Mouse (Mus musculus) cerebellum, adult 11 months (tissue): ENCODE measurements around the gene Itpk1.
"Not testable (repeated sequence)": the region's sequence is repeated elsewhere in the genome, so short reads cannot be mapped to it uniquely, and the experiment has no call there.

Experiments used
- DNase-seq: peaks from one replicate; pipeline ENCODE4 v3.0.0; 2022

Itpk1 gene

DNA sequence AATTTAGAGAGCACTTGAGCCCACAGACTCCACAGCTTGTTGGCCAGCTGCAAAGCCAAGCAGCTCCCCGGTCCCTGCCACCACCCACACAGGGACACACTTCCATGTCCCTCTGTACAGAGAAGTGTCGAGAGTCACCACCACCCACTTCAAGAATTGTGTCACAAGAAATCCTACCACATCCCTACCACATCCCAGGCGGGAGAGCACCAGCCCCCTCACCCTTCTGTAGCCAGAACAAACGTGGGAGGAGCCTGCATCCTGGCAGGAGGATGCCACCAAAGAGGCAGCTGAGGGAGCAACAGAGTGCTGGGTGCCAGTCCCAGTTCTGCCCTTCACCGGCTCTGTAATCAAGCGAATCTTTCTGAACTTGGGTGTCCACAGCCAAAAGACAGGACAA lies 51.7 kb downstream of the Itpk1 start:
- no peak for DNase-seq

DNA sequence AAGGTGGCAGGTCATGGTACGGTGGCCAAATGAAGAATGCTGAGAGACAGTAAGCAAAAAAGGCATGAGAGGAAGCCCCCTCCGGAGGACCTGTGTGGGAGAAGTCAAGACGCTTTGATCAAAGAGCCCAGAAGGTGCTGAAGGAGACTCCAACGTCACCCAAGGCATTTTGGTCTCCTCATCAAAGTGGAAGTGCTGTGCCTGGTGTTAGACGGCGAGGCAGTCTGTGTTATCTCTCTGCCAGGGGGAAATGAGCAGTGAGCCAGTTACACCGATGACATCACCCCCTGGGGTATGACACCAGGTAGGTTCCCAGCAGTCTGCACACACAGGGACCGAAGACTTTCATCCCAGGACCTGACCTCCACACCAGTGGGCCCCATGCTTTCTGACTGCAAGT lies 52.3 kb downstream of the Itpk1 start:
- DNase-seq, result no peak

DNA sequence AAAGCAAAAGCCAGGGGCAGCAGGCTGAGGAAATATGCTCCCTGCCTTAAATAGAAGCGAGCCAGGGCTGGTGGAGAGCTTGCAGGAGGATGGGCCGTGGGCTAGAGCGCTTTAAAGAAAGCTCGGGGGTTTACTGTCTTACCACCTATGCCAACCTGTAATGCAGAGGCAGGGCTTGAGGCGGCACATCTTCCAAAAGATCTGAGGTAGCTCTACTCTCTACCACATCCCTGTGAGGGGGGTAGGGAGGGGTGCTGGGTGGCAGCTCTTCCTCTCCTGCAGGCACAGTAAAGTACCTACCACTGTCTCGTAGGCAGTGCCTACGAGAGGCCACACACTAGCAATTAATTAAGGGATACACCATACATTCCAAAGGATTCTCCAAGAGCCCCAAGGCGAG lies 52.9 kb downstream of the Itpk1 start:
- no peak for DNase-seq

DNA sequence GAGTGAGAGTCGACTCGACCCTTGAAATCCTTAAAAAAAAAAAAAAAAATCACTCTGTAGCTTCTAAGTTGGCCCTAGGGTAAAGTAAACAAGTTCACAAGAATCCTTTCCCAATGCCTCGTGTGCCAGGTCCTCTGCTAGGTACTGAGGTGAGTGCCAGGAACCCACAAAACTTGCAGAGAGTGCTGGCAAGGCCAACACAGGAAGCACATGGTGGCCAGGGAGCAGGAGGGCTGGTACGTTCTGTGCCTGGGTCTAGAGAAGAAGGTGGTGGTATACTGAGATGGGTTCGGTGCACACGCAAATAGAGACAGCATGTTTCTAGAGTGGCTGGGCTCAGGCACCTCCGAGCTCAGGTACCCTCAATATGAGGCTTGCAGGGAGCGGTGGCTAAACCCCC lies 53.3 kb downstream of the Itpk1 start:
- DNase-seq, result no peak

DNA sequence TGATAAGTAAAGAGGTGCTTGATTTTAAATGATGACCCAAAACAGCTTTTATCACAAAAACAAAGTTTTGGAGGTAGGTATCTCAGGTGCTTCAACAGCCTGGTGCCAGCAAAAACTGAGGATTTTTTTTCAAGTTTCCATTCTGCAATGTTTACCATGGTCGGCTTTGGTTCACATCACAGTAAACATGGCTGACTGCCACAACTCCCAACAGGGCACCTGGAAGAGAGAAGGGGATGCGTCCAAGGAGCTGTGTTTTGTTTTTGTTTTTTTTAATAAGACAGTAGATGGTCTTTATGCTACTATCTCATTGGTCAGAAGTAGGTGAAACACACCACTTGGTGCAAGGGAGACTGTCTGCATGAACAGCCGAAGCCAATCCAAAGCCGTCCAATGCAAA lies 54.1 kb downstream of the Itpk1 start:
- DNase-seq, result no peak

DNA sequence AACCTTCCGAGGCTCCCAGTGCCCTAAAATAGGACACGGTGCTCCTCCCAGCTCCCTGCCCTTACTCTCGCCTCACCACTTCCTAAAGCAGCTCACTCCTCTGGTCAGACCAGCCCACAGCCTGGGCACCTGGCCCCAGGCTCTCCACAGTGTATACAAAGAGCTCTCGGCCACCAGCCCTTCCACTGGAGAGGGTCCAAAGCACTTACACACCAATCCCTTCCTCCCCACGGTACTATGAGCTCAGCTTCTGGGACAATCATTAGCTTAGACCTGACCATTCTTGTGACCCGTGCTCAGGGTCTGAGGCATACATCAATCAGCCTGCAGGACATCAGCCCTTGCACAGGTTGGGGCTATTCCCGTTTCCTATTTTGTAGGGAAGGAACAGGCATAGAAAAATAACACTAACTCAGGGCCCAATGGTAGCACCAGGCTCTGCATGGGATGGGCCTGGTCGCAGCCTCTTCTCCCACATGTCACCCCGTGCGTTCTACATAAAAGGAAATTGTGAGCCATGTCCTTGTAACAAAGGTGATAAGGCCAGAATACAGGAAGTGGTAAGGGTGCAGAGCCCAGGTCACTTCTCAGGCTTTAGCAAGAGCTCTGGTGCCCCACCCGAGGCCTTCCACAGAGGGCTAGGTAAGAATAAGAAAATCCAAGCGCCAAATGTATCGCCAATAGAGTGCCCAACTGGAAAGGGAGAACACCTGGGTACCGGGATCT lies 56.7 kb downstream of the Itpk1 start:
- no peak for DNase-seq

DNA sequence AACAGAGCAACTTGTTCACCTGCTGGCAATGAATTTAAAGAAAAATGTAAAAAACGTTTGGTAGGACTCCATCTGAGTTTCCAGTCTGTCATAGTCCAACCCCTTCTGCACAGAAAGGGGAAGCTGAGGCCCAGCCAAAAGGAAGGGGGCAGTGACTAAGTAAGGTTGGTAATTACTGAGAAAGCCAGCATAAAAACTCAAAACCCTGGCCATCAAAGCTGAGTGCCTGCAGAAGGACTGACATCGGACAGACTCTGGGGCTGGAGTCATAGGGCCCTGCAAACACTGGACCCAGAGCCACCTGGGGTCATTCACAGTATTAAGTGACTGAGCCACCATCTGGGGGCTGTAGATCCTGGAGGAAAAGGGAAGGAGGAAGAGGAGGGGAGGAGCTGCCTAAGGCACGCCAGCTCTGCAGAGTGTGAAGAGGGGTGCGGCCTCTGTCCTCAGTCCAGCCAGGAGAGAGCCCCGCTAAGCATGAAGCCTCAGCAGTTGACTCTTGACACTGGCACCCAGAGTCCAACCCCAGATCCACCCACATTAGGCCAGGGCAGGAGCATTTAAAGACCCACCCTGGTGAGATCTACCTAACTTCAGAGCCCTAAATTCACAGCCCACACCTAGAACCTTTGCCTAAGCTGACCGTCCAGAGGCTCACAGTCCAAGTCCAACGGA lies 58.0 kb downstream of the Itpk1 start:
- DNase-seq, result no peak

DNA sequence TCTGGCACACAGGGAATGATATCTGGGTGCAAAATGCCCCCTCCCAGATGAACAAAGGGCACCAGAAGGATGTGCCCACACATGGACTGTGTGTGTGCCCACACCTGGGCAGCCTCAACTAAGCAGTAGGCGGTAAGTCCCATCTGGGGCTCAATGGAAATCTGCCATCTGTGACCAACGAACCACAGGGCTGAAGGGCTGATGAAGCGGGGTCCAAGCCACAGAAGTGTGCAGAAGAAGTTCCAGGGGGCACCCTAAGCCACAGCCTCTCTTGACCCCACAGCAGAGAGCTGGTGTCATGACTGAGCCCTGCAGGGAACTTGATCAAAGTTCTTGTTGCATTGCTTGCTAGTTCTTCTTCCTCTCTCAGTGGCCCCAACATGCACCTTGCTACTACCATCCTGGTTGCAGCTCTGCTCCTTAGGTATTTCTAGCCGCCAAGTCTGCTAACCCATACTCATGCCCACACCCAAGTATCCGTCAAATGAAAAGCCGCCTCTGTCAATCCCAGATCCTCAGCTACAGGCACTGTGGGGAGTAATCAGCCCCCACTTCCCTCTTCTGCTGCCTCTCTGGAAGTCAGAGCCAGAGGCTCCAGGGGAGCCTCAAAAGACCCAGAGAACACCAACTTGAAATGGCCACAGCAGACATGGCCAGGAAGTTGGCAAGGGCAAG lies 58.7 kb downstream of the Itpk1 start:
- no peak for DNase-seq

DNA sequence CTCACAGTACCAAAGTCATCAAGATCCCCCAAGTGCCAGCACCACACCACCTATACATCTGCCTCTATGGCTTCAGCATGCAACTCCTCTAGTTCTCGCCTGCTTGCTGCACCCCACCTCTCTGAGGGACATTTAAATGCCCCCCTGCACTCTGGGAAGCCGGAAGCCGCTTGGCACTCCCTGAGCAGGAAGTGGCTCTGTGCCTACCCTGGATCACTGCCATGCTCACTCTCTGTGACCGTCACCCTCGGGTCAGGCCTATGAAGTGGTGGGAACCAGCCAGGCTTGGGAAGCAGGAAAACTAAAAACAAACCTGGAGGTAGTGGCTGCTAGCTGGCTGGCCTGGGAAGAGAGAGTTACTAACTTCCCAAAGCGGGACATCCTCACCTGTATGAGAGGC lies 61.4 kb downstream of the Itpk1 start:
- no peak for DNase-seq

DNA sequence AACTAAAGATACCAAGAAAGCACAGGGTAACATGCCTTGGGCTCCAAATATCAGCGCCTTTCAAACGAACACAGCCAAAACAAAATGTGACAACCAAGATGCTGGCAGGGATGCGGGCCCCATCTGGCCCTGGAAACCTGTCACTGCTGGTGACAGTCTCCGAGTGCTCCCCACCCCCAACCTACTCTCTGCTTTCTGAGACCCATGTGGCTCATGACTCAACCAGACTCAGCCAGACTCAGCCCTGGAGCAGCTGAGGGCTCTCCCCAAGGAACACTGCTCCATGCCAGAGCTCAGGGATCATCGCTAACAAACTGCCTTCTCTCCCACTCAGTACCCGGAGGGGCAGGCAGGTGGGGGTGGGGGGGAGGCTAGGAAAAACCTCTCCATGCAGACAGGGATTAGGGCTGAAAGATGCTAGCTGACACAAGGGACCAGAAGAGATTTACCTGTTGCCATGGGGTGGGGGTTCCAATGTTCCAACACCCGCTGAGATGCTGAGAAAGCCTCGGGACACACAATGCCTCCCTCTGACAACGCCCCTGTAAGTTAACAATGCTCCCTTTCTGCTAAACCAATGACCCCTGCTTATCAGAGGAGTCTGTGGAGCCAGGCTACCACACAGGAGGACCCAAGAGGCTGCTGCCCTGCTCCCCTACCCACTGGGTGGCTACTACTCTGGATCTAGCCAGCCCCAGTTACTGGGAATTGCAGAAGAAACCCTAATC lies 64.1 kb downstream of the Itpk1 start:
- DNase-seq, result peak; percentile 90

DNA sequence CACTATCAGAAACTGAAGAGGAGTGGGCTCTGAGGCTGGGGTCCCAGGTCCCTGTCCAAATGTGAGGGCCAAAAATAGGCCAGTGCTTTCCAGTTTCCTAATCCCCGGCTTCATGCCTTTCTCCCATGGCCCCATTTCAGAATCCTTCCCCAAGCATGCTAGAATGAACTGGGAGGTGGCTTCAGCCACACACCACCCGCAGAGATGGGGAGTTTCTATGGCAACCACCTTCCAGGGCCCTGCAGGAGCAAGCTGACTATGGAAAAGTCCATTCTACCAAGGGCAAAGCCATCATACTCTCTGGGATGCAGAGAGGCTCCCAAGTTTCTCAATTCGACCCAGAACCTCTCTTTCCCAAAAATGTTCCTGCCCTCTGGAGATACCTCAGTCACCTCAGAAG lies 65.9 kb downstream of the Itpk1 start:
- peak; percentile 68 for DNase-seq

DNA sequence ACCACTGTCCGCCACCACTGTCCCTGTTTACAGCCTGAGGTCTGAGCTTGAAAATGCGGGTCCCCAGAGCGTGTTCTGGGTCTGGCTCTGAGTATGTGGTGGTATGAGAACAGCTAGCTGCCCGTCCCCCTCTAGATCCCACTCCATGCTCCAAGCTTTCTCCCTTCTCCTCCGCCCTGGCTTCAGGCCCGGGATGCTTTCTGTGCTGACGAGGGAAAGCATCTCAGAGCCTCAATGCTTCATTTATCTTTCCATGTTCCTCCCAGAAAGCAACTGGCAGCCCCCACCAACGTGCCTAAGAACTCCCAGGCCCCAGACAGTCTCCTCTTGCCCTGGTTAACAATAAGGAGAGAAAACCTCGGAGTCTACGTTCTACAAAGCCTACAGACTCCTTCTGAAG lies 67.5 kb downstream of the Itpk1 start:
- DNase-seq, result no peak

DNA sequence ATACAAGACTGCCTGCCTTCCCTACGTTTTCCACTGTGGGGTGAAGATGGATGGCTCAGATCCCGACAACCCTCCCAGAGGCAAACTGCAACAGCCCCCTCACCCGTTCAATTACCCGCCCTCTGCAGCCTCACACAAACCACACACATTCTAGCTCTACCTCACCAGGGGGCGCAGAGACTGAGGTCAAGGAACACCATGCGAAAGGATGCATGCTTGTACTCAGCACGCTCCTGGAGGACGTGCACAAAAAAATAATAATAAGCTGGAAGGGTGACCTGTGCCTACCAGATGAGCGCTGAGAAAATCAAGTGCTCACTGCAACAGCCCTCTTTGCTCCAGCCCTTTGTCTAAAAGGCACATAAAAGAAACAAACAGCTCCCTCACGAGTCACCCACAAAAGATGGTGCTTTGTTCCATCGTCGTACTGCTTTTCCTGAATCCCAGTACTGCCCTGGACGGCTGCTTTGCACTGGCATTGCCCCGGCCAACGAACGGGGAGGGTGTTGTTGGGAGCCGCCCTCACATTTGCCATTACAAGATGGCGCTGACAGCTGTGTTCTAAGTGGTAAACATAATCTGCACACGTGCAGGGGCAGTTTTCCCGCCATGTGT lies 70.2 kb downstream of the Itpk1 start:
- DNase-seq, result no peak

DNA sequence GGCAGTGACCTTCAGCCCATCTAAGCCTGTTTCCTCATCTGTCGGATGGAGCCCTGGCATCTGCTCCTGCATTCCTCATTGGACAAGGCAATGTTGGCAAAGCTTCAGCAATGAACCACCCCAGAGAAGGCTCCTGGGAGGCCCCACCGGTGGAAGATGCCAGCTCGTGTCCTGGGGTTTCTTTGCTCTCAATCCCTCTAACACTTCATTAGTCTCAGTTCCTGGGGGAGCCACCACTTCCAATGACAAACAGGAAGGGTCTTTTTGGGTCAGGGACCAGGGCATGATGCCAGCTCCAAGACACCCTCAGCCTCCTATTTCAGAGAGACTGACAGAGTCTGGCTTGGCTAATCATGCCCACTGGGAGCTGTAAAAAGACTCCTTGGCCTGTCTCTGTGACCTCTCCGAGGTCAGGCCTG lies 71.6 kb downstream of the Itpk1 start:
- DNase-seq, result peak; percentile 64

DNA sequence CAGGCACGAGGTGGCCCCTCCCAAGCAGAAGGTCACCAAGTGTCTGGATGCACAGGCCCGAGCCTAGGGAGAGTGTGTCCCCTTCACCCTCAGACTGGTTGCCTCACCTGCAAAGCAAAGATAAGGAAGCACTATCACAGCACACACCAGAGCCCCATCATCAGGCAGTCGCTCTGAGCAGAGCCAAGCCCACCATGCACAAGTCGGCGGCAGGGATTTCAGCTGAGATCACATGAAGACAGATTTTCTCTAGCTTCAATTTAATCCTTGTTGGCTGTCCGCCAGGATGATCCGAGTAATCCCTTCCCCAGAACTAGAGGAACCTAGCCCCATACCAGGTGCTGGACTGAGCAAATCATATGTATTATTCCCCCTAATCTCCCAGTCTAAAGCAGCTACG lies 73.0 kb downstream of the Itpk1 start:
- DNase-seq, result no peak

DNA sequence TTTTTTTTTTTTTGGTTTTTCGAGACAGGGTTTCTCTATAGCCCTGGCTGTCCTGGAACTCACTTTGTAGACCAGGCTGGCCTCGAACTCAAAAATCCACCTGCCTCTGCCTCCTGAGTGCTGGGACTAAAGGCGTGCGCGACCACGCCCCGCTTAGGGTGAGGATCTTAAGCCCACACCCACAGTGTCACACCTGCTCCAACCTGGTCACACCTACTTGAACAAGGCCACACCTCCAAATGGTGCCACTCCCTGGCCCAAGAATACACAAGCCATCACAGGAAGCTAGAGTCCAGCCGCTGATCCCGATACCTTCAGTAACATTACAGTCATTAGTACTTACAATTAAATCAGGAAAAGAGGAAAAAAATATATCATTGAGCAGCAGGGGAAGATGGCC lies 74.3 kb downstream of the Itpk1 start:
- DNase-seq, result not testable (repeated sequence)

DNA sequence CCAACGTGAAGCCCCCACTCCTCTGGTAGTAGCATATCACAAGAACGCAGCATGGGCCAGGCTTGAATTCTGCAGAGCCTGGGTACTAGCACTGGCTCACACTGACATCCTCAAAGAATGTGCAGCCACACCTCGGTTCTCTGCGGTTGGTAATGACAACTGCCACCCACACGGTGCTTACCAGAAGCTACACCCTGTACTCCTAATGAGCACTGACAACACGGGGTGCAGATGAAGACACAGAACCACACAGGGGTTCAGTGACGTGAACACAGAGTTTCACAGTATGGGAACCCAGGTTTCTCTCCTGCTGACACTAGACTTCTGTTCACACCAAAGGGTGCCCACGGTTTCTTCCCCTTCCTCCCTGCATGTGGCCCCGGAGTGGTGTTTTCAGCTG lies 76.5 kb downstream of the Itpk1 start:
- no peak for DNase-seq

DNA sequence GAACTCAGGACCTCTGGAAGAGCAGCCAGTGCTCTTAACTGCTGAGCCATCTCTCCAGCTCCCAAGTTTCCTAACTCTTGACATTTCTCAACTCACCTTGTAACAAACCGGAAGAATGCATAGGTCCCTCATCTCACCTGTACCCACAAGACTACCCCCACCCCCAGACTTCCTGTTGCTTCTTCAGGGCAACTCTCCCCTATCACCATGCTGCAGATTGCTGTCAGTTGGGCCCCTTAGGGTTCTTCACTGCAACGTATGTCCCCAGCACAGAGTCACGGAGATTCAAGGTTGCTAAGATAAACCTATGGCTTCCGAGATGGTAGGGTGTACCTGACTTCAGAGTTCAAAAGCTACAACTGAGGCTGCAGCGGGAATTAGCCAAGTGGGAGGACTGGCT lies 77.2 kb downstream of the Itpk1 start:
- no peak for DNase-seq

DNA sequence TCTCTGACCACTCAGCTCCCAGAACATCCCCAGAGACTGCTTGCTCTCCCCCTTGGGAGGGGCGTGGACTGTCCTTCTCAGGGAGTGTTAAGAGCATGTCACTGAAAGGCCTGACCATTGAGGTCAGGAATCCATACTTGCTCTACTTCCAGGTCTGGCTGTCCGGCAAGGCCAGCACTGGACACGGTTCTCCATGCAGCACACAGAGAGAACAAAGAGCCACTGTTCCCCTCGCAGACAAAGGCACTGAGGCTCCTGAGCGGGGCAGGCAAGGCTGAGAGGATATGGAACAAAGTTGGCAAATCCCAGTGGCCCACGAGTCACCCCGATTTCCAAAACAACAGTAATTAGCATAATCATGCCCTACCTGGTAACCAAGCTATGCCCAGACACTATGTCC lies 77.9 kb downstream of the Itpk1 start:
- DNase-seq, result no peak

DNA sequence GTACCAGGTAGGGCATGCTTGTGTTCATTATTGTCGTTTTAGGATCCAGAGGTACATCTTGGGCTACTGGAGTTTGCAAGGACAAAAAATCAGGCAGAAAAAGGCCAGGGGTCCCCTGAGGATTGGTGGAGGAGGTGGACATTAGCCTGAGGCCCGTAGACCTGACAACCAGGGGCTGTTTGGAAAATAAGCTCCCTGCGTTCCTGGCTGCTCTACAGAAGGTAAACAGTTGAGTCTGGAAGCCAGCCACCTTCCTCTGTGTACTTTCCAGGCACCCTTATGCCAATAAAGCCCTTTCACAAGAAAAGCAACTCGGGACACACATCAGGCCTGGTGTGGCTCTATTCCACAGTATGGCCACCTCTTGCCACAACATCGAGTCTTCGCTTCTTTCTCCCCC lies 79.0 kb downstream of the Itpk1 start:
- no peak for DNase-seq

DNA sequence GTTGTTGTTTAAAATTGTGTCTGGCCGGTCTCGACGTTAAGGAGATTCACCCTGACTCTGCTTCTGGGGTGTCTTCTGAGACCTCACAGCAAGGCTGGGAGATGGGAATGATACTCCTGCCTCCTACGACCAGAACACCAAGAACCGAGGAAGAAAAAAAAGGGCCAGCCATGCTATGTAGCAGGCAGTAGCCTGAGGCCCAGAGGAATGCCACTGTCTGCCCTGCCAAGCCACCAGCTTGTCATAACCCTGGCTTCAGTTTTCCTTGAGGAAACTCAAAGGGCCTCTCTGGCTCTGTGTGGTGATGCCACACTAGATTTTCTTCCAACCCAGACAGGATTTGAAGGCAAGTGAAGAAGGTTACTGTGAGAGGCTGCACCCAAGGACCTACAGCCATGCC lies 79.6 kb downstream of the Itpk1 start:
- no peak for DNase-seq

DNA sequence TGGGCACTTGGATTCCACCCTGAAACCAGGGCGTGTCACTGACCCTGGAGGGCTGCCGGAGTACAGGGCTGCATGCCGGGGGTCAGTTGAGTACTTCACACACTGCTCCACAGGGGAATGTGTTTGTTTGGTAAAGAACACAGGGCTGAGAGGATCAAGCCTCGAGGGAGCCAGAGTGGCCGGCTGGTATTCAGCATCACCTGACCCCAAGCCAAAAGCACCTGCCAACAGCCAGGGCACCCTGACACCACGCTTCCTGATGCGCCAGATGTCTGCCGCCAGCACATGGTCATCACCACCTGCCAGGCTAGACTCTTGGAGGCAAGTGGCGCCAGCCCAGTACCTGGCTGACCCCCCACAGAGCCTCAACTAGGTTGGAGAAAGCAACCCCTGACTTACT lies 80.9 kb downstream of the Itpk1 start:
- peak; percentile 50 for DNase-seq

DNA sequence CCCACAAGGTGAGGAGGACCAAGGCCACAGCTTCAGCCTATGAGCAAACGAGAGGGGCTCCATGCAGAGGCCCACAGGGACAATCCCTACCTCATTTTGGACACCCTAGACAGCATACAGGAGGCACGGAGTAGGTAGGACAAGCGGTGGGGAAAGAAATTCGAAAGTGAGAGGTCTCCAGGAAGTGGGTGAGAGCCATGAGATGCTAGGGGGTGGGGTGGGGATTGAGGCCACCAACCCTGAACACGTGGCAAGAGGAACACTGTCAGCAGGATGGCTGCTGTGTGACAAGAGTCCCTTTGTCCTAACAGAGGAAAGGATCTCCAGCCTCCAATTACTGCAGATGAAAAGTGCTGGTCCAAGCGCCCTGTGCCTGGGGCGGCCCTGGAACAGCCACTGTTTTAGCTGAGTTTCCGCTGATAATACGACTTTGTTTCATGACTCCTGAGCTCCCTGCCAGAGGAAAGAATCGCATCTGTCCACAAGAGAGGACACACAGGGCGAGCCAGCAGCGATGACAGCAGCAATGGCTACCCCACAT lies 82.4 kb downstream of the Itpk1 start:
- DNase-seq, result no peak
